Mouse (Mus musculus): Measurements from ENCODE around the gene Gp1ba. TPM values are rescaled to one million over a fixed set of nuclear protein-coding genes. Genes with fewer than 3 reads are reported as not detected.

Gp1ba gene
- polyA plus RNA-seq, 1 experiment from 2014 or later, result 0.15 TPM

- Histone ChIP-seq H3K27ac (no peak overlapping the region), H3K27me3 (no peaks in the 10 kb centered on the region), H3K4me1 (peaks cover 57% of the 10 kb centered on the region), H3K4me2 (peak overlapping the region; percentile 100), H3K4me3 (peak overlapping the region; percentile 75; the same call in 1 of the 2 replicates), H3K9me3 (replicated peaks) (no peaks in the 10 kb centered on the region), H3K9ac (no peak overlapping the region), H3K36me3 (ENCODE audit: poor library complexity, severe bottlenecking) (peaks cover 58% of the 10 kb centered on the region)
- 92% methylated on average over 8 of the region's 8 CpGs for WGBS
- no peak for ATAC-seq
Measured at GRCm38 (mm10) chr11:70649185-70649734, 10.3 kb downstream of the Gp1ba start.

DNA sequence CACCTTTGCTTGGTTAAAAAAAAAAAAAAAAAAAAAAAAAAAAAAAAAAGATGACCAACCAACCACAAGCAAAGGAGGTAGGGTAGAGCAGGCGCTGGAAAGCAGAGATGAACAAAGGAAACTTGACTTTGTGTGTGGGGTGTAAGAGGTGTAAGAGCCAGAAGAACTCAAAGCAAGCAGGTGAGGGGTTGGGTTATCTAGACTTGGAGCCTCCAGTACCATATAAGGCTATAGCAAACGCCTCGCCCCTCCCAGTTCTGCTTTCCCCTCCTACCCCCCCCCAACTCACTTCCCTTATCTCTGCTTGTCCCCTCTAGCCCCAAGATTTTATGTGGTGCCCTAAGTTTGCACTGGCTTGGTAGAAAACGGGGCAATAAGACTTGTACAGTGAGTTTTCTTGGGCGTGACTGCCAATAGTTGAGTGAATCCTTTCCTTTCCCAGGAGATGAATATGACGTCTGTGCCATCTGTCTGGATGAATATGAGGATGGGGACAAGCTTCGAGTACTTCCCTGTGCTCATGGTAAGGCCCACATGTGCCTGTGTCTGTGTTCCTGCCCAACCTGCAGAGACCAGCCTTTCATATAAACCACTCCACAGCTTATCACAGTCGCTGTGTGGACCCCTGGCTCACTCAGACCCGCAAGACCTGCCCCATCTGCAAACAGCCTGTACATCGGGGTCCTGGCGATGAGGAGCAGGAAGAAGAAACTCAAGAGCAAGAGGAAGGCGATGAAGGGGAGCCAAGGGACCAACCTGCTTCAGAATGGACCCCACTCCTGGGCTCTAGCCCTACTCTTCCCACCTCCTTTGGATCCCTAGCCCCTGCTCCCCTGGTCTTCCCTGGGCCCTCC, 11.6 kb downstream of the Gp1ba start:
- Histone ChIP-seq H3K27me3 (no peaks in the 10 kb centered on the region), H3K9ac (no peak overlapping the region), H3K9me3 (replicated peaks) (no peaks in the 10 kb centered on the region), H3K4me1 (peaks cover 56% of the 10 kb centered on the region), H3K27ac (no peak overlapping the region), H3K4me3 (no peak overlapping the region), H3K4me2 (no peak overlapping the region), H3K36me3 (ENCODE audit: poor library complexity, severe bottlenecking) (peaks cover 45% of the 10 kb centered on the region)
- no peak for ATAC-seq
- WGBS, result 89% methylated on average over 12 of the region's 12 CpGs

DNA sequence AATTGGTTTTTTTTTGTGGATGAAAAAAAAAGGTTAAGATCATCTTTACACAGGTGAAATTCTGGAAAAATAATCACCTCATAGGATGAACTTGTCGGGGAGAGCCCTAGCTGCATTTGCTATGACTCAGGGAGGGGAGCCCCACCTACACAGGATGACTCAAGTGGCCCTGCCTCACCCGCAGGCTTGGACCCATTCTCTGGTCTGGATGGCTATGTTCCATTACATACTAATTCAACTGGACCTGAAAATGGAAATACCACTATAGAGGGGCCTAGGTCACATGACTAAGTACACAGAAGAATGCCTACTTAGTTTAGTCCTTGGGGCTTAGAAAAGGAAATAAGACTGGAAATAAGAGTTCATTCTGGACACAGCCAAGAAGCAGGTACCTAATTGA, 12.5 kb downstream of the Gp1ba start:
- Histone ChIP-seq H3K4me1 (peaks cover 56% of the 10 kb centered on the region), H3K4me3 (no peak overlapping the region)

GRCm38 (mm10) chr11:70652029-70652883, 13.3 kb downstream of the Gp1ba start:
- no peak overlapping the region; the same call in 1 of the 2 replicates for H3K27ac ChIP-seq
- WGBS, result 74% methylated on average over 12 of the region's 12 CpGs
- ATAC-seq, result no peak
- H3K4me1 ChIP-seq, result peaks cover 63% of the 10 kb centered on the region
- peak overlapping the region; percentile 93 for H3K4me2 ChIP-seq
- H3K4me3 ChIP-seq, result peak overlapping the region; percentile 100
- no peaks in the 10 kb centered on the region for H3K9me3 ChIP-seq (replicated peaks)
- H3K36me3 ChIP-seq (ENCODE audit: poor library complexity, severe bottlenecking), result peaks cover 44% of the 10 kb centered on the region
- H3K27me3 ChIP-seq, result no peaks in the 10 kb centered on the region
- H3K9ac ChIP-seq, result peak overlapping the region; percentile 98

More for the DNA sequence above, 12.5 kb downstream of the Gp1ba start:
- no peaks in the 10 kb centered on the region for H3K27me3 ChIP-seq
- H3K27ac ChIP-seq, result no peak overlapping the region
- no peaks in the 10 kb centered on the region for H3K9me3 ChIP-seq (replicated peaks)
- H3K9ac ChIP-seq, result no peak overlapping the region
- no peak overlapping the region for H3K4me2 ChIP-seq
- 84% methylated on average over 2 of the region's 2 CpGs for WGBS
- peaks cover 44% of the 10 kb centered on the region for H3K36me3 ChIP-seq (ENCODE audit: poor library complexity, severe bottlenecking)
- ATAC-seq, result no peak

DNA sequence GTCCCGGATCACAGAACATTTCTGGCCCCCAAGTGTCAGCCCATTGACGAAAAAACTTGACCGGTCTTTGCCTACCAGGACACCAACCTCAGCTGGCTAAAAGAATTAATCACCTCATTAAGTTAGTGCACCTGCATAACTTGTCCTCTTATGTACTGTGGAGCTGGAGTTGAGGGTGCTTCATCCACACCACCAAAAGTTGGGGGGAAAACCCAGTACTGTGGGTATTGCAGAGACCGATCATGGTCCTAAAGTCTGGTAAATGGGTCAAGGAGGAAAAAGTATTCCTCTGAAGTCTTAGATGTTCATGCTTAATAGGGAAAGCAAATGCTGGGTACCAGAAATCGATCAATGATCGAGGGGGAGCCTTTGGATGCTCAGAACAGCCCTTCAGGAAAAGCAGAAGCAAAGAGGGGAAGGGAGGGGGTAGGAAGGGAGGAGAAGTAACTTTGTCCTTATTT, 14.0 kb downstream of the Gp1ba start:
- Histone ChIP-seq H3K27ac (peak overlapping the region; percentile 97), H3K4me1 (peaks cover 61% of the 10 kb centered on the region), H3K4me3 (peak overlapping the region; percentile 100), H3K4me2 (peak overlapping the region; percentile 93), H3K36me3 (ENCODE audit: poor library complexity, severe bottlenecking) (peaks cover 44% of the 10 kb centered on the region), H3K9me3 (replicated peaks) (no peaks in the 10 kb centered on the region), H3K27me3 (no peaks in the 10 kb centered on the region), H3K9ac (peak overlapping the region; percentile 98)
- WGBS, result 70% methylated on average over 6 of the region's 6 CpGs
- ATAC-seq, result no peak

- peaks cover 41% of the 10 kb centered on the region for H3K36me3 ChIP-seq (ENCODE audit: poor library complexity, severe bottlenecking)
- under 1% methylated on average over 61 of the region's 63 CpGs for WGBS
- peaks cover 54% of the 10 kb centered on the region for H3K4me1 ChIP-seq
Measured at GRCm38 (mm10) chr11:70653345-70654197, 14.6 kb downstream of the Gp1ba start.

GRCm38 (mm10) chr11:70654198-70654922, 15.4 kb downstream of the Gp1ba start, which contains the start of gene Pfn1:
TSS of gene Pfn1 (minus strand) at chr11:70654644.
- peak within 1 kb of the TSS; percentile 93 for H3K4me2 ChIP-seq
- ATAC-seq, result peak; percentile 65
- peaks cover 46% of the 10 kb centered on the region for H3K4me1 ChIP-seq
- H3K27me3 ChIP-seq, result no peaks in the 10 kb centered on the region
- H3K36me3 ChIP-seq (ENCODE audit: poor library complexity, severe bottlenecking), result peaks cover 33% of the 10 kb centered on the region
- H3K27ac ChIP-seq, result peak within 1 kb of the TSS; percentile 97
- no peaks in the 10 kb centered on the region for H3K9me3 ChIP-seq (replicated peaks)
- WGBS, result under 1% methylated on average over 57 of the region's 61 CpGs
- peak within 1 kb of the TSS; percentile 100 for H3K4me3 ChIP-seq
- H3K9ac ChIP-seq, result peak within 1 kb of the TSS; percentile 98

More at GRCm38 (mm10) chr11:70653345-70654197, 14.6 kb downstream of the Gp1ba start:
- peak; percentile 67 for ATAC-seq
- Histone ChIP-seq H3K4me2 (peak overlapping the region; percentile 93), H3K9me3 (replicated peaks) (no peaks in the 10 kb centered on the region), H3K27me3 (no peaks in the 10 kb centered on the region), H3K9ac (peak overlapping the region; percentile 98), H3K27ac (peak overlapping the region; percentile 97), H3K4me3 (peak overlapping the region; percentile 100)

DNA sequence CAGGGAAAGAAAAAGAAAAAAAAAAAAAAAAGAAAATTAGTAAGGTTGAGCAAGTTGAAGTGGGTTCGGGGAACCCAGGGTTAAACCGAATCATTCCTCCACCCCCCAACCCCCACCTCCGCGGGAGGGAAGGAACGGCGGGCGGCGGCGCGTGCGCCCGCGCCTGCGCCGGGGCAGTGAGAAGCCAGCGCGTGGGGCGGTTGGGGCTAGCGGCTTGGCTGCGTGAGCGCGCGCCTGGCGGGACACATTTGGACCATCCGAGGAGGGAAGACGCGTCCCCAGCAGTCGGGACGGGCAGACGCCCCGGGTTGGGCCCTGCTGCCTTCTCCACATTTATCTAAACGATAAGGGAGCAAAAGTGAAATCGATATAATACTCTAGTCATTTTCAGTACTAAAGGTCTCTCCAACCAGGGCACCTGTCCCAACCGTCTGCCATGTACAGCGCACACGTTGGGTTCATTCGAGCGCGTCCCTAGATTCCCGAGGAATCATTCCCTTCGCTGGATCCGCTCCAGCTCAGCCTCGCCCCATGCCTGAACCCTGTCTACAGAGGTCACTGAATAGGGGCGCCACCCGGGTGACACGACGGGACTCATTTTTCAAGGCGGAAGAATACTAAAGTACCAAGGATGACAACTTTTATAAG, 16.1 kb downstream of the Gp1ba start:
- peak overlapping the region; percentile 97 for H3K27ac ChIP-seq
- peaks cover 30% of the 10 kb centered on the region for H3K36me3 ChIP-seq (ENCODE audit: poor library complexity, severe bottlenecking)
- peak overlapping the region; percentile 93 for H3K4me2 ChIP-seq
- peak overlapping the region; percentile 100 for H3K4me3 ChIP-seq
- H3K4me1 ChIP-seq, result peaks cover 42% of the 10 kb centered on the region
- no peaks in the 10 kb centered on the region for H3K9me3 ChIP-seq (replicated peaks)
- under 1% methylated on average over 48 of the region's 48 CpGs for WGBS
- H3K9ac ChIP-seq, result peak overlapping the region; percentile 98
- peak; percentile 42 for ATAC-seq
- no peaks in the 10 kb centered on the region for H3K27me3 ChIP-seq

DNA sequence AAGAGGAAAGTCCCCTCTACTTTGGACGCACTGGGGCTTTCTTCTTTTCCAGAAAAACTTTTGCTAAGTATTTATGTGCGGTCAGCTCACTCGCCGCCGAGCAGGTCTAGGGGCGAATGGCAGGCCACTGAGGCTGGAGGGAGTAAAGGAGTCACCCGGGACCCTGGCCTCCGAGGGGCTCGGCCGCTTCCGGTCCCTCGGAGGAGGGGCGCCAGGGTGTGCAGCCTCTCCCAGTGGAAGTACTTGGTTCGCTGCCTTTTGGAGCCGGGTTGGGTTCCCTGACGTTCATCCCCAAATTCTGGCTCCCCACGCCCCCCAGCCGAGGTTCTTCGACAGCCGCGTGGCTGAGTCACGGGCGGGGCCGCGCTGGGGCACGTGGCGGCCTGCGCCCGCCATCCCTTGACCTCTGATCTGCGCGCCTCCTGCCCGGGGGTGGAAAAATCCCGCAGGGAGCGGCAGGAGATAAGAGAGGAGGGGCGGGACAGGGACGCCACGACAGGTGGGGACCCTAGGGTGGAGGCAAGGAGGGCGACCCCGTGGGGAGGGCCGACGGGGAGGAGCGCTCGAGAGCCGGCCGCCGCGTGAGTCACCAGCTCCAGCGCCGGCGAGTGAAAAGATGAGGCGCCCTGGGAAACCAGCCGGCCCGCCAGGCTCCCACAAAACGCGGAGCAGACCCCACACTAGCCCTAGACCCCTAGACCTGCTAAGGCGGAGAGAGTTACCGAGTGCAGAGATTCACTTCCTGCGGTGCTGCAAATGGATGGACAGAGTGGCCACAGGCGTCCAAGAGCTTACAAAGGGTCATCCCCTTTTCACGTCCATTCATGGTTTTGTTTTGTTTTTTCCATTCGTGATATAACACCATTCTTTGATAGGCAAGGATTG, 16.9 kb downstream of the Gp1ba start:
- H3K4me1 ChIP-seq, result peaks cover 42% of the 10 kb centered on the region
- peak; percentile 34; the same call in 1 of the 2 replicates for ATAC-seq
- peak overlapping the region; percentile 98 for H3K9ac ChIP-seq
- H3K27me3 ChIP-seq, result no peaks in the 10 kb centered on the region
- WGBS, result under 1% methylated on average over 61 of the region's 61 CpGs
- H3K4me3 ChIP-seq, result peak overlapping the region; percentile 100
- no peaks in the 10 kb centered on the region for H3K9me3 ChIP-seq (replicated peaks)
- peak overlapping the region; percentile 93 for H3K4me2 ChIP-seq
- peaks cover 28% of the 10 kb centered on the region for H3K36me3 ChIP-seq (ENCODE audit: poor library complexity, severe bottlenecking)
- H3K27ac ChIP-seq, result peak overlapping the region; percentile 97
